Mouse (Mus musculus) spleen, postnatal 14 days (tissue): Measurements from ENCODE around the gene Comtd1.

Experiments
- DNase-seq, 2 experiments: peaks; one replicate each; pipeline ENCODE4 v3.0.0; 2021 to 2022; ENCODE audit warnings: low spot score in 2 of 2

The Comtd1 gene

GRCm38 (mm10) chr14:21802543-21803206 is 46.1 kb downstream of the Comtd1 start:
- no peak for DNase-seq

DNA sequence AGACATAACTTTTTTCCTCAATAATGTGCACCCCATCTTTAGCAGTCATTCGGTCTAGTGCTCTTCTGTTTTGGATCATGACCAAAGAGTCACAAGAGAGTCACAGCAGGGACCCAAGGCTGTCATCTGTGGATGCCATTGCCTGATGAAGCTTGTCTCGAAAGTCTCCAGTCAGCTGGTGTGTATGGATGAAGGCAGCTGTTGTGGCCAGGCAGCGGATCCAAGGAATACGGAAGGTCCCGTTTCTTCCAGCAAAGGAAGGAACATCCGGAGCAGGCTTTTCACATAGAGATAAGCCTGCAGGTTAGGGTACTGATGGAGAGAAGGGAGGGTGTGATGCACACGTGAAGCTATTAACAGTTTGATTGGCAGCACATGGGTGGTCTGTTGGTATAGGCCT is 47.2 kb downstream of the Comtd1 start:
- DNase-seq: no peak

DNA sequence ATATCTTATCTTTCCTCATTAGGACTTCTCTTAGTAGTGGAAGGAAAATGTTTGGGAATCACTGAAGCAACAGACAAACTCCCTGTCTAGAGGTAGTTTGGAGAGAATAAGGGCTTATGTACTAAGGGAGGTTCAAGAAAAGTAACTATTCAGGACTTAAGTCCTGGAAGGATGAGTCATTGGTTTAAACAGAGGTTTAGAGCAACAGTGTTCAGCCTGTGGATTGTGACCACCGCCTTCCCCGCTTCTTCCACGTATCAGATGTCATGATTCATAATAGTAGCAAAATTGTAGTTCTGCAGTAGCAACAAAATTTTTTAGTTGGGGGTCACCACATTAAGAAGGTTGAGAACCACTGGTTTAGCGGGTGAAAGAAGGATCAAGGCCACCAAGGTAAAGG is 48.1 kb downstream of the Comtd1 start:
- no peak for DNase-seq
